Mouse (Mus musculus) CH12.LX (cell line): ENCODE data around the gene Aatf. TPM values are rescaled to one million over a fixed set of nuclear protein-coding genes. Genes with fewer than 3 reads are reported as not detected.

ENCODE experiments used
- DNase-seq: peaks from one replicate; pipeline ENCODE4 v3.0.0-alpha.2; 2013; ENCODE audit errors: extremely low read depth
- H3K27ac ChIP-seq: 2 replicates; pipeline ENCODE4 v1.5.1; 2012; ENCODE audit warnings: low read depth, mild to moderate bottlenecking, control low read depth, moderate library complexity; ENCODE audit not compliant: insufficient read depth
- H3K27me3 ChIP-seq: replicated peaks from 2 replicates; pipeline ENCODE3; 2012; ENCODE audit warnings: inconsistent platforms
- H3K36me3 ChIP-seq, 2 experiments: replicated peaks in 1 of 2; 2 replicates each; pipeline versions ENCODE3 to v1.6.1; 2012; ENCODE audit warnings: inconsistent platforms in 1 of 2, low read length in 1 of 2, mild to moderate bottlenecking in 1 of 2, mixed read lengths in 1 of 2, moderate library complexity in 1 of 2; ENCODE audit not compliant: control insufficient read depth in 1 of 2, insufficient read depth in 1 of 2
- H3K4me1 ChIP-seq, 2 experiments: 2 replicates each; pipeline ENCODE4 v1.6.1; 2012; ENCODE audit warnings: inconsistent platforms in 1 of 2, moderate library complexity in 1 of 2; ENCODE audit not compliant: insufficient read depth in 2 of 2, control insufficient read depth in 1 of 2
- H3K4me2 ChIP-seq: 2 replicates; pipeline ENCODE4 v1.6.1; 2012; ENCODE audit warnings: low read depth, mild to moderate bottlenecking, control low read depth; ENCODE audit not compliant: poor library complexity, insufficient read depth, severe bottlenecking
- H3K4me3 ChIP-seq, 3 experiments: fragments of 150-350 bp in 1 of 3; sonication (generic) in 1 of 3; replicated peaks in 1 of 3; 2 replicates each; pipeline versions ENCODE3 to v1.5.1; 2011 to 2012; ENCODE audit warnings: low read depth in 2 of 3, low read length in 2 of 3, mild to moderate bottlenecking in 2 of 3, moderate library complexity in 2 of 3, control low read depth in 1 of 3, improper control_type of control experiment in 1 of 3, inconsistent platforms in 1 of 3, mixed read lengths in 1 of 3; ENCODE audit not compliant: poor library complexity in 1 of 3
- H3K79me2 ChIP-seq: replicated peaks from 2 replicates; pipeline ENCODE4 v1.6.1; 2012; ENCODE audit warnings: mild to moderate bottlenecking, moderate library complexity; ENCODE audit not compliant: control insufficient read depth, poor library complexity, insufficient read depth, severe bottlenecking; ENCODE audit errors: extremely low read depth
- H3K9ac ChIP-seq: 2 replicates; pipeline ENCODE4 v1.6.1; 2012; ENCODE audit warnings: low read depth, mild to moderate bottlenecking, control low read depth, moderate library complexity; ENCODE audit not compliant: insufficient read depth
- H3K9me3 ChIP-seq: replicated peaks from 2 replicates; pipeline ENCODE3; 2012; ENCODE audit warnings: low read length, inconsistent platforms, mixed read lengths
- BHLHE40 ChIP-seq: IDR thresholded peaks from 2 replicates; pipeline ENCODE4 v1.6.1; 2011; ENCODE audit warnings: mild to moderate bottlenecking, low read depth, low read length, improper control_type of control experiment
- CHD1 ChIP-seq: IDR thresholded peaks from 2 replicates; pipeline ENCODE4 v1.6.1; 2012; ENCODE audit warnings: low read depth, low read length, improper control_type of control experiment, inconsistent platforms
- ETS1 ChIP-seq: conservative IDR thresholded peaks from 2 replicates; pipeline ENCODE4 v1.6.1; 2012; ENCODE audit warnings: low read depth, mild to moderate bottlenecking, inconsistent platforms, low read length, improper control_type of control experiment, moderate library complexity
- GABPA ChIP-seq: IDR thresholded peaks from 2 replicates; pipeline ENCODE4 v1.6.1; 2012; ENCODE audit warnings: low read depth, low read length, improper control_type of control experiment, inconsistent platforms; ENCODE audit not compliant: insufficient replicate concordance
- HCFC1 ChIP-seq: IDR thresholded peaks from 2 replicates; pipeline ENCODE4 v1.6.1; 2012; ENCODE audit warnings: low read depth, mild to moderate bottlenecking, inconsistent platforms, low read length, improper control_type of control experiment
- MAFK ChIP-seq: IDR thresholded peaks from 2 replicates; pipeline ENCODE4 v1.6.1; 2011; ENCODE audit warnings: low read length, improper control_type of control experiment; ENCODE audit not compliant: insufficient replicate concordance
- MYC ChIP-seq: IDR thresholded peaks from 2 replicates; pipeline ENCODE4 v1.6.1; 2011; ENCODE audit warnings: low read depth, mild to moderate bottlenecking, improper control_type of control experiment, low read length
- NELFE ChIP-seq: IDR thresholded peaks from 2 replicates; pipeline ENCODE4 v1.6.1; 2011; ENCODE audit warnings: low read depth, low read length, improper control_type of control experiment
- PAX5 ChIP-seq: IDR thresholded peaks from 2 replicates; pipeline ENCODE4 v1.6.1; 2012; ENCODE audit warnings: low read length, inconsistent platforms, mixed read lengths
- SIN3A ChIP-seq: IDR thresholded peaks from 2 replicates; pipeline ENCODE4 v1.6.1; 2012; ENCODE audit warnings: low read length, improper control_type of control experiment, inconsistent platforms
- USF2 ChIP-seq: conservative IDR thresholded peaks from 2 replicates; pipeline ENCODE4 v1.6.1; 2011; ENCODE audit warnings: low read depth, low read length, improper control_type of control experiment
- ZC3H11A ChIP-seq: IDR thresholded peaks from 2 replicates; pipeline ENCODE4 v1.6.1; 2012; ENCODE audit warnings: low read depth, mild to moderate bottlenecking, inconsistent platforms, low read length, improper control_type of control experiment
- ZMIZ1 ChIP-seq: IDR thresholded peaks from 2 replicates; pipeline ENCODE4 v1.6.1; 2012; ENCODE audit warnings: low read depth, mild to moderate bottlenecking, inconsistent platforms, low read length, improper control_type of control experiment
- ZNF384 ChIP-seq: IDR thresholded peaks from 2 replicates; pipeline ENCODE4 v1.6.1; 2012; ENCODE audit warnings: low read depth, low read length, improper control_type of control experiment, inconsistent platforms
- dilution Hi-C: fragments of 300-500 bp; cut with MboI; formaldehyde crosslinking; loops from 2 replicates; pipeline ENCODE4 v1.14.3; 2020; ENCODE audit warnings: low sequenced_read_pairs; ENCODE audit not compliant: extremely low pct_unique_long_range_greater_than_20kb, extremely low pct_ligation_motif_present
- in situ Hi-C: fragments of 300-500 bp; cut with MboI; formaldehyde crosslinking; loops from 3 replicates; pipeline ENCODE4 v1.14.3; 2019; ENCODE audit warnings: low sequenced_read_pairs, low pct_ligation_motif_present, low pct_unique_long_range_greater_than_20kb, mixed read lengths
- polyA plus RNA-seq: library from polyadenylated mRNA; unstranded; fragments of >175 nt; gene quantifications from 2 replicates; pipeline ENCODE4 v1.2.1, GENCODE M21; 2012; ENCODE audit warnings: low read depth; ENCODE audit not compliant: insufficient read length
- total RNA-seq, 2 experiments: library from RNA; depleted of rRNA; stranded (reverse); fragments of 300-350 nt in 1 of 2; fragments of >200 nt in 1 of 2; gene quantifications; 2 replicates each; pipeline ENCODE4 v1.2.3; 2012 to 2014

Aatf gene
- total and polyA plus RNA-seq, 3 experiments = 69.8 to 112 (median 71.7) TPM

- no peak overlapping the region for H3K9ac ChIP-seq
- in situ Hi-C loops = no loop called here
- peaks cover 65% of the 10 kb centered on the region for H3K27me3 ChIP-seq
- H3K4me3 ChIP-seq = no peak overlapping the region
- dilution Hi-C loops = no loop called here
- no peak overlapping the region for H3K27ac ChIP-seq
- TF ChIP-seq NELFE (no peak), CHD1 (no peak)
- no peaks in the 10 kb centered on the region for H3K79me2 ChIP-seq
- no peaks in the 10 kb centered on the region for H3K36me3 ChIP-seq
- H3K4me2 ChIP-seq = no peak overlapping the region
- DNase-seq = no peak
- peaks cover 0 to 14% of the 10 kb centered on the region in 2 experiments; a peak in 2 of 4 replicates for H3K4me1 ChIP-seq
- H3K9me3 ChIP-seq = peaks cover 33% of the 10 kb centered on the region
Measured at GRCm38 (mm10) chr11:84529143-84529755, 15.9 kb upstream of the Aatf start.

- Histone ChIP-seq H3K27me3 (peaks cover 60% of the 10 kb centered on the region), H3K9ac (no peak overlapping the region), H3K4me3 (no peak overlapping the region), H3K4me2 (no peak overlapping the region), H3K36me3 (no peaks in the 10 kb centered on the region), H3K4me1 (no peaks in the 10 kb centered on the region), H3K27ac (no peak overlapping the region), H3K9me3 (peaks cover 50% of the 10 kb centered on the region), H3K79me2 (no peaks in the 10 kb centered on the region)
- dilution Hi-C loops = no loop called here
- no peak for DNase-seq
- in situ Hi-C loops = no loop called here
- no peak for TF ChIP-seq HCFC1
- TF ChIP-seq USF2 = no peak
- no peak for TF ChIP-seq MAFK
- TF ChIP-seq ZC3H11A = no peak
- TF ChIP-seq BHLHE40 = no peak
- no peak for TF ChIP-seq PAX5
- TF ChIP-seq GABPA = no peak
- no peak for TF ChIP-seq SIN3A
Measured at GRCm38 (mm10) chr11:84526976-84527860, 13.9 kb upstream of the Aatf start.

GRCm38 (mm10) chr11:84526451-84526850 is 13.1 kb upstream of the Aatf start:
- TF ChIP-seq MYC (no peak), ZNF384 (no peak), ETS1 (no peak), ZMIZ1 (no peak)
- Histone ChIP-seq H3K27me3 (peaks cover 59% of the 10 kb centered on the region), H3K9me3 (peaks cover 53% of the 10 kb centered on the region), H3K9ac (no peak overlapping the region), H3K4me2 (no peak overlapping the region), H3K27ac (no peak overlapping the region), H3K36me3 (no peaks in the 10 kb centered on the region), H3K79me2 (no peaks in the 10 kb centered on the region), H3K4me3 (no peak overlapping the region), H3K4me1 (no peaks in the 10 kb centered on the region)
- DNase-seq = no peak
- dilution Hi-C loops (no loop called here), in situ Hi-C loops (no loop called here)
